Mouse (Mus musculus): Measurements from ENCODE around the gene Srl.

DNA sequence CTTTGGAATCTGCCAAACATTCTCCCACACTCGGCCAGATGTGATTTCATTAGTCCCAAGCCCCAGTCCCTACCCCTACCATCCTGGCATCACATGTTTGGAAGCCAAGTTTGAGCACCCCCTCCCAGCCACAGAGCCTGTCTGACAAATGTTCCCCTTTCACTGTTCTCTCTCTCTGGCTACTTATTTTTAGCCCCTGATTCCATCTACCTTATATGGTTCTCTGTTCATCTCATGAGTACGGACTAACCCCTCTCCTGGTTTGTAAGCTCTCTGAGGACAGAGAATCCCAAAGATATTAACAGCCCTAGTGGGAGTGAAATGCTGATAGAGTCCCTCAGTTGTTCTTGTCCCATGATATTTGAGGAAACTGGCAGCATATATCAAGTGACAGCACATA, 30.2 kb downstream of the Srl start:
- TF ChIP-seq MYOG (IDR thresholded peaks at IDR 0.05; ENCODE audit: control insufficient read depth, extremely low read depth, insufficient read length) (no peak), CTCF (IDR thresholded peaks at IDR 0.05; ENCODE audit: control insufficient read depth, insufficient read depth, insufficient read length) (no peak), USF1 (IDR thresholded peaks at IDR 0.05; ENCODE audit: low read depth) (no peak), CEBPB (IDR thresholded peaks at IDR 0.05; ENCODE audit: low read depth) (no peak), MAX (IDR thresholded peaks at IDR 0.05) (no peak), FOSL1 (IDR thresholded peaks at IDR 0.05; ENCODE audit: insufficient read depth, low read length, poor library complexity, severe bottlenecking) (no peak)
